Mouse (Mus musculus): ENCODE measurements around the gene Atg3. TPM values are rescaled to one million over a fixed set of nuclear protein-coding genes. Genes with fewer than 3 reads are reported as not detected.

Atg3 gene
- polyA plus RNA-seq, 1 experiment from 2014 or later = 53.4 TPM

GRCm38 (mm10) chr16:45141711-45142110 is 16.9 kb upstream of the Atg3 start:
- Histone ChIP-seq H3K4me1 (ENCODE audit: control insufficient read depth, insufficient read depth, low read length) (no peaks in the 10 kb centered on the region), H3K27me3 (ENCODE audit: control insufficient read depth, insufficient read depth, low read length) (no peaks in the 10 kb centered on the region), H3K4me2 (ENCODE audit: low read depth) (no peak overlapping the region), H3K9me3 (ENCODE audit: control insufficient read depth, low read length) (no peaks in the 10 kb centered on the region), H3K36me3 (ENCODE audit: control insufficient read depth, insufficient read depth, low read length) (peaks cover 23% of the 10 kb centered on the region), H3K9ac (ENCODE audit: low read length) (no peak overlapping the region), H3K4me3 (ENCODE audit: low read depth, low read length) (no peak overlapping the region), H3K27ac (ENCODE audit: low read depth, low read length) (no peak overlapping the region)
- no peak for ATAC-seq (ENCODE audit: insufficient read depth, low FRiP score, low TSS enrichment)
- WGBS = 96% methylated on average over 5 of the region's 5 CpGs
- DNase-seq (ENCODE audit: low spot score) = no peak

GRCm38 (mm10) chr16:45142565-45142964 is 16.0 kb upstream of the Atg3 start:
- DNase-seq (ENCODE audit: low spot score) = no peak

GRCm38 (mm10) chr16:45145119-45145518 is 13.5 kb upstream of the Atg3 start:
- no peaks in the 10 kb centered on the region for H3K27me3 ChIP-seq (ENCODE audit: control insufficient read depth, insufficient read depth, low read length)
- peaks cover 21% of the 10 kb centered on the region for H3K36me3 ChIP-seq (ENCODE audit: control insufficient read depth, insufficient read depth, low read length)
- WGBS = 95% methylated on average over 6 of the region's 6 CpGs
- H3K4me3 ChIP-seq (ENCODE audit: low read depth, low read length) = no peak overlapping the region
- no peak for DNase-seq (ENCODE audit: low spot score)
- H3K27ac ChIP-seq (ENCODE audit: low read depth, low read length) = no peak overlapping the region
- no peaks in the 10 kb centered on the region for H3K4me1 ChIP-seq (ENCODE audit: control insufficient read depth, insufficient read depth, low read length)
- no peak for ATAC-seq (ENCODE audit: insufficient read depth, low FRiP score, low TSS enrichment)
- H3K9me3 ChIP-seq (ENCODE audit: control insufficient read depth, low read length) = no peaks in the 10 kb centered on the region
- H3K9ac ChIP-seq (ENCODE audit: low read length) = no peak overlapping the region
- H3K4me2 ChIP-seq (ENCODE audit: low read depth) = no peak overlapping the region

More at GRCm38 (mm10) chr16:45142565-45142964, 16.0 kb upstream of the Atg3 start:
- Histone ChIP-seq H3K9me3 (ENCODE audit: control insufficient read depth, low read length) (no peaks in the 10 kb centered on the region), H3K4me1 (ENCODE audit: control insufficient read depth, insufficient read depth, low read length) (no peaks in the 10 kb centered on the region), H3K4me3 (ENCODE audit: low read depth, low read length) (no peak overlapping the region), H3K27ac (ENCODE audit: low read depth, low read length) (no peak overlapping the region), H3K9ac (ENCODE audit: low read length) (no peak overlapping the region), H3K4me2 (ENCODE audit: low read depth) (no peak overlapping the region), H3K36me3 (ENCODE audit: control insufficient read depth, insufficient read depth, low read length) (peaks cover 23% of the 10 kb centered on the region), H3K27me3 (ENCODE audit: control insufficient read depth, insufficient read depth, low read length) (no peaks in the 10 kb centered on the region)
- ATAC-seq (ENCODE audit: insufficient read depth, low FRiP score, low TSS enrichment) = no peak
- 94% methylated on average over 5 of the region's 5 CpGs for WGBS

GRCm38 (mm10) chr16:45148488-45149082 is 10.0 kb upstream of the Atg3 start:
- Histone ChIP-seq H3K27me3 (ENCODE audit: control insufficient read depth, insufficient read depth, low read length) (no peaks in the 10 kb centered on the region), H3K4me1 (ENCODE audit: control insufficient read depth, insufficient read depth, low read length) (no peaks in the 10 kb centered on the region), H3K36me3 (ENCODE audit: control insufficient read depth, insufficient read depth, low read length) (peaks cover 13% of the 10 kb centered on the region), H3K27ac (ENCODE audit: low read depth, low read length) (no peak overlapping the region), H3K4me2 (ENCODE audit: low read depth) (no peak overlapping the region), H3K9ac (ENCODE audit: low read length) (no peak overlapping the region), H3K4me3 (ENCODE audit: low read depth, low read length) (no peak overlapping the region), H3K9me3 (ENCODE audit: control insufficient read depth, low read length) (no peaks in the 10 kb centered on the region)
- no peak for ATAC-seq (ENCODE audit: insufficient read depth, low FRiP score, low TSS enrichment)
- WGBS = 95% methylated on average over 10 of the region's 10 CpGs
- DNase-seq (ENCODE audit: low spot score) = no peak

- WGBS = 84% methylated on average over 3 of the region's 3 CpGs
- no peak overlapping the region for H3K9ac ChIP-seq (ENCODE audit: low read length)
These were observed 3.8 kb upstream of the Atg3 start for GRCm38 (mm10) chr16:45154741-45155250.

GRCm38 (mm10) chr16:45158136-45158521 is 456 bp upstream of the Atg3 start:
- peak overlapping the region; percentile 87 for H3K4me3 ChIP-seq (ENCODE audit: low read depth, low read length)
- no peaks in the 10 kb centered on the region for H3K27me3 ChIP-seq (ENCODE audit: control insufficient read depth, insufficient read depth, low read length)
- peak; percentile 74 for ATAC-seq (ENCODE audit: insufficient read depth, low FRiP score, low TSS enrichment)
- no peaks in the 10 kb centered on the region for H3K36me3 ChIP-seq (ENCODE audit: control insufficient read depth, insufficient read depth, low read length)
- WGBS = 2% methylated on average over 20 of the region's 20 CpGs
- peak overlapping the region; percentile 75 for H3K27ac ChIP-seq (ENCODE audit: low read depth, low read length)
- peak overlapping the region; percentile 74 for H3K9ac ChIP-seq (ENCODE audit: low read length)
- no peaks in the 10 kb centered on the region for H3K9me3 ChIP-seq (ENCODE audit: control insufficient read depth, low read length)
- peaks cover 6% of the 10 kb centered on the region; the same call in 1 of the 2 replicates for H3K4me1 ChIP-seq (ENCODE audit: control insufficient read depth, insufficient read depth, low read length)
- DNase-seq (ENCODE audit: low spot score) = peak; percentile 76
- H3K4me2 ChIP-seq (ENCODE audit: low read depth) = peak overlapping the region; percentile 60

More at GRCm38 (mm10) chr16:45154741-45155250, 3.8 kb upstream of the Atg3 start:
- H3K4me2 ChIP-seq (ENCODE audit: low read depth) = no peak overlapping the region
- H3K36me3 ChIP-seq (ENCODE audit: control insufficient read depth, insufficient read depth, low read length) = peaks cover 1% of the 10 kb centered on the region
- H3K9me3 ChIP-seq (ENCODE audit: control insufficient read depth, low read length) = no peaks in the 10 kb centered on the region
- ATAC-seq (ENCODE audit: insufficient read depth, low FRiP score, low TSS enrichment) (no peak), DNase-seq (ENCODE audit: low spot score) (no peak)
- no peak overlapping the region for H3K4me3 ChIP-seq (ENCODE audit: low read depth, low read length)
- H3K27ac ChIP-seq (ENCODE audit: low read depth, low read length) = no peak overlapping the region
- peaks cover 6% of the 10 kb centered on the region; the same call in 1 of the 2 replicates for H3K4me1 ChIP-seq (ENCODE audit: control insufficient read depth, insufficient read depth, low read length)
- no peaks in the 10 kb centered on the region for H3K27me3 ChIP-seq (ENCODE audit: control insufficient read depth, insufficient read depth, low read length)

- H3K4me3 ChIP-seq (ENCODE audit: low read depth, low read length) = peak overlapping the region; percentile 87
- no peaks in the 10 kb centered on the region for H3K36me3 ChIP-seq (ENCODE audit: control insufficient read depth, insufficient read depth, low read length)
- H3K9me3 ChIP-seq (ENCODE audit: control insufficient read depth, low read length) = no peaks in the 10 kb centered on the region
- H3K9ac ChIP-seq (ENCODE audit: low read length) = peak overlapping the region; percentile 84
- peak overlapping the region; percentile 79 for H3K4me2 ChIP-seq (ENCODE audit: low read depth)
- 8% methylated on average over 11 of the region's 11 CpGs for WGBS
- DNase-seq (ENCODE audit: low spot score) = no peak
- no peaks in the 10 kb centered on the region for H3K27me3 ChIP-seq (ENCODE audit: control insufficient read depth, insufficient read depth, low read length)
- no peak for ATAC-seq (ENCODE audit: insufficient read depth, low FRiP score, low TSS enrichment)
- peaks cover 6% of the 10 kb centered on the region; the same call in 1 of the 2 replicates for H3K4me1 ChIP-seq (ENCODE audit: control insufficient read depth, insufficient read depth, low read length)
- H3K27ac ChIP-seq (ENCODE audit: low read depth, low read length) = no peak overlapping the region; the same call in 1 of the 2 replicates
These were observed 768 bp downstream of the Atg3 start for GRCm38 (mm10) chr16:45159389-45159716.

- DNase-seq (ENCODE audit: low spot score) = no peak
- no peaks in the 10 kb centered on the region for H3K27me3 ChIP-seq (ENCODE audit: control insufficient read depth, insufficient read depth, low read length)
- H3K4me2 ChIP-seq (ENCODE audit: low read depth) = no peak overlapping the region
- H3K9me3 ChIP-seq (ENCODE audit: control insufficient read depth, low read length) = no peaks in the 10 kb centered on the region
- 86% methylated on average over 2 of the region's 2 CpGs for WGBS
- H3K4me3 ChIP-seq (ENCODE audit: low read depth, low read length) = no peak overlapping the region
- H3K27ac ChIP-seq (ENCODE audit: low read depth, low read length) = no peak overlapping the region
- H3K4me1 ChIP-seq (ENCODE audit: control insufficient read depth, insufficient read depth, low read length) = no peaks in the 10 kb centered on the region
- no peak for ATAC-seq (ENCODE audit: insufficient read depth, low FRiP score, low TSS enrichment)
- H3K36me3 ChIP-seq (ENCODE audit: control insufficient read depth, insufficient read depth, low read length) = no peaks in the 10 kb centered on the region
- H3K9ac ChIP-seq (ENCODE audit: low read length) = no peak overlapping the region
These were observed 20.0 kb downstream of the Atg3 start for GRCm38 (mm10) chr16:45178552-45178951.

- no peaks in the 10 kb centered on the region for H3K27me3 ChIP-seq (ENCODE audit: control insufficient read depth, insufficient read depth, low read length)
- no peak overlapping the region for H3K9ac ChIP-seq (ENCODE audit: low read length)
- ATAC-seq (ENCODE audit: insufficient read depth, low FRiP score, low TSS enrichment) (no peak), DNase-seq (ENCODE audit: low spot score) (no peak)
- no peaks in the 10 kb centered on the region for H3K36me3 ChIP-seq (ENCODE audit: control insufficient read depth, insufficient read depth, low read length)
- no peak overlapping the region for H3K4me2 ChIP-seq (ENCODE audit: low read depth)
- whole genome bisulfite sequencing = 88% methylated on average over 5 of the region's 5 CpGs
- H3K4me3 ChIP-seq (ENCODE audit: low read depth, low read length) = no peak overlapping the region
- H3K9me3 ChIP-seq (ENCODE audit: control insufficient read depth, low read length) = no peaks in the 10 kb centered on the region
- no peak overlapping the region for H3K27ac ChIP-seq (ENCODE audit: low read depth, low read length)
- no peaks in the 10 kb centered on the region for H3K4me1 ChIP-seq (ENCODE audit: control insufficient read depth, insufficient read depth, low read length)
These were observed 23.2 kb downstream of the Atg3 start for GRCm38 (mm10) chr16:45181824-45182223.
